8 mouse cellular contexts compared by ENCODE assay signal in genomic region chr9:114763341-114763740, GRCm38 (mm10). TPM values are rescaled to one million over a fixed set of nuclear protein-coding genes. Genes with fewer than 3 reads are reported as not detected.
DNase-seq lines count a peak whose midpoint lies in the region; ATAC-seq and TF ChIP-seq lines count a peak whose summit lies in the region.

No protein-coding gene starts in this region.

- peak; percentile 79 for TF ChIP-seq CTCF in liver, adult 2 months (IDR thresholded peaks at IDR 0.05; ENCODE audit: low read depth, low read length)

- no peak for ATAC-seq in forebrain, embryonic 11.5 days (replicated peaks; ENCODE audit: low FRiP score)
- ATAC-seq in forebrain, embryonic 16.5 days, result no peak
- ATAC-seq in liver, embryonic 12.5 days, result no peak
- ATAC-seq in common myeloid progenitor, adult 5-6 weeks (replicated peaks; ENCODE audit: low read depth, poor library complexity, severe bottlenecking), result peak; percentile 51
- ATAC-seq in megakaryocyte, adult 5-6 weeks (ENCODE audit: poor library complexity, severe bottlenecking), result peak; percentile 58

- no peaks in the 10 kb centered on the region for H3K79me2 ChIP-seq in liver, adult 2 months (ENCODE audit: control insufficient read depth, insufficient read depth, low read length)

- WGBS in forebrain, embryonic 11.5 days, result 68% methylated on average over 13 of the region's 13 CpGs
- WGBS in forebrain, embryonic 16.5 days, result 61% methylated on average over 13 of the region's 13 CpGs
- WGBS in liver, adult 2 months, result 66% methylated on average over 13 of the region's 13 CpGs
- 64% methylated on average over 13 of the region's 13 CpGs for WGBS in liver, embryonic 12.5 days (ENCODE audit: insufficient replicate concordance)

- no peak overlapping the region for H3K9ac ChIP-seq in forebrain, embryonic 11.5 days (ENCODE audit: low read length)
- no peak overlapping the region for H3K9ac ChIP-seq in forebrain, embryonic 16.5 days (replicated peaks; ENCODE audit: low read depth, low read length)
- no peak overlapping the region for H3K9ac ChIP-seq in liver, adult 2 months (ENCODE audit: low read depth, low read length)
- no peak overlapping the region for H3K9ac ChIP-seq in liver, embryonic 12.5 days

- no peaks in the 10 kb centered on the region; the same call in 1 of the 2 replicates for H3K9me3 ChIP-seq in forebrain, embryonic 11.5 days (ENCODE audit: control insufficient read depth, low read length)
- no peaks in the 10 kb centered on the region for H3K9me3 ChIP-seq in forebrain, embryonic 16.5 days (ENCODE audit: control insufficient read depth, low read length)
- no peaks in the 10 kb centered on the region for H3K9me3 ChIP-seq in liver, embryonic 12.5 days (replicated peaks)

- intact Hi-C loops in gastrocnemius, postnatal 36 days (cut with DNase I), result no loop called here

- H3K27me3 ChIP-seq in forebrain, embryonic 11.5 days (ENCODE audit: control insufficient read depth, insufficient read depth, low read length), result no peaks in the 10 kb centered on the region
- H3K27me3 ChIP-seq in forebrain, embryonic 16.5 days (replicated peaks; ENCODE audit: control insufficient read depth, insufficient read depth, low read length), result no peaks in the 10 kb centered on the region
- no peaks in the 10 kb centered on the region for H3K27me3 ChIP-seq in liver, adult 2 months (ENCODE audit: control insufficient read depth, insufficient read depth, low read length)
- H3K27me3 ChIP-seq in liver, embryonic 12.5 days (replicated peaks), result no peaks in the 10 kb centered on the region

- no peaks in the 10 kb centered on the region for H3K36me3 ChIP-seq in forebrain, embryonic 11.5 days (ENCODE audit: control insufficient read depth, insufficient read depth, low read length)
- no peaks in the 10 kb centered on the region for H3K36me3 ChIP-seq in forebrain, embryonic 16.5 days (ENCODE audit: control insufficient read depth, insufficient read depth)
- H3K36me3 ChIP-seq in liver, adult 2 months (ENCODE audit: control insufficient read depth, insufficient read depth, low read length), result no peaks in the 10 kb centered on the region
- peaks cover 32% of the 10 kb centered on the region for H3K36me3 ChIP-seq in liver, embryonic 12.5 days

- H3K4me2 ChIP-seq in forebrain, embryonic 11.5 days (ENCODE audit: low read depth, low read length, severe bottlenecking), result no peak overlapping the region
- H3K4me2 ChIP-seq in forebrain, embryonic 16.5 days (ENCODE audit: low read length), result no peak overlapping the region
- no peak overlapping the region for H3K4me2 ChIP-seq in liver, embryonic 12.5 days

- H3K4me1 ChIP-seq in forebrain, embryonic 11.5 days (replicated peaks; ENCODE audit: control insufficient read depth, insufficient read depth, low read length), result no peaks in the 10 kb centered on the region; the same call in 1 of the 2 replicates
- peaks cover 13% of the 10 kb centered on the region for H3K4me1 ChIP-seq in forebrain, embryonic 16.5 days (replicated peaks; ENCODE audit: control insufficient read depth, insufficient read depth, low read length)
- H3K4me1 ChIP-seq in liver, adult 2 months (ENCODE audit: control insufficient read depth, insufficient read depth, low read length), result no peaks in the 10 kb centered on the region
- H3K4me1 ChIP-seq in liver, embryonic 12.5 days, result no peaks in the 10 kb centered on the region

- no peak for TF ChIP-seq POLR2A in liver, adult 2 months (IDR thresholded peaks at IDR 0.05; ENCODE audit: extremely low read depth, insufficient read depth, low read length)

- no peak overlapping the region for H3K27ac ChIP-seq in forebrain, embryonic 11.5 days (ENCODE audit: low read depth, low read length)
- H3K27ac ChIP-seq in forebrain, embryonic 16.5 days (ENCODE audit: low read length), result no peak overlapping the region
- H3K27ac ChIP-seq in liver, adult 2 months (replicated peaks; ENCODE audit: insufficient read depth, low read depth, low read length), result no peak overlapping the region
- H3K27ac ChIP-seq in liver, embryonic 12.5 days, result no peak overlapping the region

- DNase-seq in forebrain, embryonic 11.5 days (ENCODE audit: low spot score), result peak; percentile 71
- peak; percentile 37 for DNase-seq in liver, adult 2 months (ENCODE audit: extremely low read depth, low read depth, low spot score)
- no peak for DNase-seq in frontal cortex, postnatal 25 days (ENCODE audit: low spot score in 2 of 2)
- no peak for DNase-seq in gastrocnemius, postnatal 36 days

- no peak overlapping the region for H3K4me3 ChIP-seq in forebrain, embryonic 11.5 days (ENCODE audit: low read depth, low read length)
- H3K4me3 ChIP-seq in forebrain, embryonic 16.5 days (replicated peaks; ENCODE audit: low read length), result no peak overlapping the region
- H3K4me3 ChIP-seq in liver, adult 2 months (ENCODE audit: insufficient read depth, low read depth, low read length), result no peak overlapping the region
- H3K4me3 ChIP-seq in liver, embryonic 12.5 days, result no peak overlapping the region

RNA-seq across cellular contexts. Expression of gene Cmtm7, which starts 18.3 kb away (rescaled TPM):
- polyA plus RNA-seq in forebrain, embryonic 11.5 days (2014; fragmentation: Nextera tagmentation; extraction: Ambion mirVana), result 50.6 and 63.5 TPM in 2 replicates
- polyA plus RNA-seq in forebrain, embryonic 16.5 days (2015; fragmentation: Nextera tagmentation; extraction: Ambion mirVana), result 13.9 and 14.6 TPM in 2 replicates
- total RNA-seq in liver, adult 2 months (2014; rRNA removed), result 5.3 and 6.2 TPM in 2 replicates
- 10.5 and 17.3 TPM in 2 replicates for polyA plus RNA-seq in liver, adult 2 months (2012; rRNA removed)
- polyA plus RNA-seq in liver, embryonic 12.5 days (2016; fragmentation: Nextera tagmentation; extraction: Ambion mirVana), result 69.9 and 70.4 TPM in 2 replicates
- 433 and 511 TPM in 2 replicates for total RNA-seq in common myeloid progenitor, adult 5-6 weeks (2017)
- 189 and 201 TPM in 2 replicates for total RNA-seq in megakaryocyte, adult 5-6 weeks (2015)
- 259 and 283 TPM in 2 replicates for total RNA-seq in megakaryocyte, adult 5-6 weeks (2017)
- total RNA-seq in gastrocnemius, postnatal 36 days (2021), result 1 to 10 TPM; 4.8 to 5.3 TPM

RNA-seq across cellular contexts. Expression of gene Cmtm6, which starts 32.4 kb away (rescaled TPM):
- 26.9 and 27.2 TPM in 2 replicates for polyA plus RNA-seq in forebrain, embryonic 11.5 days (2014; fragmentation: Nextera tagmentation; extraction: Ambion mirVana)
- polyA plus RNA-seq in forebrain, embryonic 16.5 days (2015; fragmentation: Nextera tagmentation; extraction: Ambion mirVana), result 23.2 and 30.2 TPM in 2 replicates
- 56.0 and 58.8 TPM in 2 replicates for total RNA-seq in liver, adult 2 months (2014; rRNA removed)
- polyA plus RNA-seq in liver, adult 2 months (2012; rRNA removed), result 54.7 and 69.0 TPM in 2 replicates
- polyA plus RNA-seq in liver, embryonic 12.5 days (2016; fragmentation: Nextera tagmentation; extraction: Ambion mirVana), result 26.0 and 29.1 TPM in 2 replicates
- total RNA-seq in common myeloid progenitor, adult 5-6 weeks (2017), result 44.6 and 48.3 TPM in 2 replicates
- 79.5 and 98.1 TPM in 2 replicates for total RNA-seq in megakaryocyte, adult 5-6 weeks (2015)
- total RNA-seq in megakaryocyte, adult 5-6 weeks (2017), result 120 and 124 TPM in 2 replicates
- total RNA-seq in gastrocnemius, postnatal 36 days (2021), result 1 to 10 TPM; 6.5 to 6.7 TPM

Comparison
In these comparisons a context has a peak if more than half of its experiments do, and no peak if none do; other contexts are left out.
1. ATAC-seq: peak in common myeloid progenitor, adult 5-6 weeks (single experiment) and megakaryocyte, adult 5-6 weeks (single experiment); none in forebrain, embryonic 11.5 days (single experiment), forebrain, embryonic 16.5 days (single experiment) and liver, embryonic 12.5 days (single experiment).
2. DNase-seq: peak in forebrain, embryonic 11.5 days (single experiment) and liver, adult 2 months (single experiment); none in frontal cortex, postnatal 25 days (0 of 2) and gastrocnemius, postnatal 36 days (0 of 2).
3. RNA of gene Cmtm7, which starts 18.3 kb away (total RNA-seq): 433 to 511 TPM in common myeloid progenitor, adult 5-6 weeks and 189 to 283 TPM in megakaryocyte, adult 5-6 weeks; 5.3 to 6.2 TPM in liver, adult 2 months and 4.8 to 5.3 TPM in gastrocnemius, postnatal 36 days; every median in the first group is over 10 times any median in the second.